Comparison of ENCODE assay signal across 8 mouse cellular contexts in the genomic region with DNA sequence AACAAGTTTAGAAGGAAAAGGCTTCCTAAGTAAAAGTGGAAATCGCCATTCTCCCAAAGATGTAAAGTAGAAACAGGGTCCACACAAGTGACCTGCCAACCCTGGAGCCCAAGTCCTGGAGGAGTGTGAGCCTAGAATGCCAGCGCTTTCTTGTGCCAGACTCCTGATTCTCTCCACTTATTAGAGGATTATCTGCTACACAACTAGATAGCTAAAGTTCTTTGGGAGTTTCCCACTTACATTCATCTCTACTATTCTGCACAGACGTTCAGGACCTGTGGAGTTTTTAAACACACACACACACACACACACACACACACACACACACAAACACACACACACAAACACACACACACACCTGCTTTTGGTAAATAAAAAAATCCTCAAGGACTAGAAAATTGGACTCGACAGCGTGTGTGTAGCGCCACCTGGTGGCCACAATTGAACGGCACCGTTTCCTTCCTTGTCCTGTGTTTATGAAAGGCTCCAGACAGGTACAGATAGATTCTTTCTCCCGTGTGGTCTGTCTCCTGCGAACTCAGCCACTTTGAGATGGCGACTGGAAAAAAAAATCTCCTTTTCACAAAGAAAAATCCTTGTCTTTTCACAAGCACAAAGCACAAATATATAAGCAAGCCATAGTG. TPM values are rescaled to one million over a fixed set of nuclear protein-coding genes. Genes with fewer than 3 reads are reported as not detected.
A peak's percentile ranks its signal among the peaks of the same experiment; 100 is the strongest.
DNase-seq lines count a peak whose midpoint lies in the region; ATAC-seq and TF ChIP-seq lines count a peak whose summit lies in the region.

No protein-coding gene starts in this region.

- no peaks in the 10 kb centered on the region for H3K27me3 ChIP-seq in kidney, embryonic 14.5 days (ENCODE audit: control insufficient read depth, insufficient read depth, low read length)
- no peaks in the 10 kb centered on the region for H3K27me3 ChIP-seq in liver, embryonic 14.5 days (ENCODE audit: control insufficient read depth, insufficient read depth, low read length)
- H3K27me3 ChIP-seq in neural tube, embryonic 15.5 days (replicated peaks): no peaks in the 10 kb centered on the region

- H3K4me3 ChIP-seq in kidney, embryonic 14.5 days (ENCODE audit: low read length): no peak overlapping the region
- no peak overlapping the region for H3K4me3 ChIP-seq in liver, embryonic 14.5 days (ENCODE audit: insufficient read depth in 1 of 2, low read depth in 2 of 2, low read length in 2 of 2)
- H3K4me3 ChIP-seq in neural tube, embryonic 15.5 days (replicated peaks): no peak overlapping the region

- H3K4me2 ChIP-seq in kidney, embryonic 14.5 days (replicated peaks; ENCODE audit: low read depth, low read length): no peak overlapping the region
- H3K4me2 ChIP-seq in liver, embryonic 14.5 days (ENCODE audit: low read depth): no peak overlapping the region
- no peak overlapping the region for H3K4me2 ChIP-seq in neural tube, embryonic 15.5 days

- H3K36me3 ChIP-seq in kidney, embryonic 14.5 days (ENCODE audit: control insufficient read depth, insufficient read depth, low read length): no peaks in the 10 kb centered on the region
- H3K36me3 ChIP-seq in liver, embryonic 14.5 days (replicated peaks; ENCODE audit: control insufficient read depth, insufficient read depth, low read depth): no peaks in the 10 kb centered on the region
- no peaks in the 10 kb centered on the region for H3K36me3 ChIP-seq in neural tube, embryonic 15.5 days

- H3K9ac ChIP-seq in kidney, embryonic 14.5 days (ENCODE audit: low read depth, low read length): no peak overlapping the region
- H3K9ac ChIP-seq in liver, embryonic 14.5 days (replicated peaks): no peak overlapping the region
- H3K9ac ChIP-seq in neural tube, embryonic 15.5 days (replicated peaks): no peak overlapping the region

- peak; percentile 92 for TF ChIP-seq CTCF in liver, embryonic 14.5 days (IDR thresholded peaks at IDR 0.05; ENCODE audit: low read depth)

- H3K4me1 ChIP-seq in kidney, embryonic 14.5 days (ENCODE audit: control insufficient read depth, insufficient read depth, low read length): no peaks in the 10 kb centered on the region
- H3K4me1 ChIP-seq in liver, embryonic 14.5 days (replicated peaks; ENCODE audit: control insufficient read depth in 2 of 2, insufficient read depth in 2 of 2, low read length in 1 of 2): no peaks in the 10 kb centered on the region
- H3K4me1 ChIP-seq in neural tube, embryonic 15.5 days: peaks cover 12% of the 10 kb centered on the region

- H3K9me3 ChIP-seq in kidney, embryonic 14.5 days (ENCODE audit: control insufficient read depth, low read length): no peaks in the 10 kb centered on the region
- H3K9me3 ChIP-seq in liver, embryonic 14.5 days (ENCODE audit: control insufficient read depth, low read length): no peaks in the 10 kb centered on the region
- H3K9me3 ChIP-seq in neural tube, embryonic 15.5 days (replicated peaks): no peaks in the 10 kb centered on the region

- 22% methylated on average over 11 of the region's 11 CpGs for whole genome bisulfite sequencing in kidney, embryonic 14.5 days
- WGBS in liver, embryonic 14.5 days (ENCODE audit: insufficient replicate concordance): 15% methylated on average over 11 of the region's 11 CpGs
- 18% methylated on average over 11 of the region's 11 CpGs for WGBS in neural tube, embryonic 15.5 days

- ATAC-seq in frontal cortex, adult (ENCODE audit: low TSS enrichment): peak; percentile 67; the same call in 1 of the 2 replicates
- ATAC-seq in kidney, embryonic 14.5 days (ENCODE audit: low FRiP score, low TSS enrichment): 0 out of 2 replicates have a peak, but pooled peaks have one; percentile 38
- no peak for ATAC-seq in liver, embryonic 14.5 days (ENCODE audit: insufficient read depth)
- ATAC-seq in neural tube, embryonic 15.5 days (ENCODE audit: low FRiP score): peak; percentile 77; the same call in 1 of the 2 replicates

- no peak for TF ChIP-seq EP300 in liver, embryonic 14.5 days (IDR thresholded peaks at IDR 0.05; ENCODE audit: low read depth)

- DNase-seq in urinary bladder, adult 18-20 months (ENCODE audit: low spot score in 2 of 2): peak; percentile 53 to 80
- DNase-seq in urinary bladder, postnatal 10 days (ENCODE audit: low spot score): no peak
- DNase-seq in cerebellum, adult 18-20 months: peak; percentile 66 to 81
- peak; percentile 30 to 37 (median 37) for DNase-seq in liver, embryonic 14.5 days (ENCODE audit: low read depth in 3 of 3, low spot score in 3 of 3)
- peak; percentile 93 for DNase-seq in testis, postnatal 10 days (ENCODE audit: low spot score)

- no peak overlapping the region for H3K27ac ChIP-seq in kidney, embryonic 14.5 days (ENCODE audit: low read depth, low read length)
- no peak overlapping the region for H3K27ac ChIP-seq in liver, embryonic 14.5 days
- no peak overlapping the region; the same call in 1 of the 2 replicates for H3K27ac ChIP-seq in neural tube, embryonic 15.5 days (replicated peaks)

RNA-seq across cellular contexts. Expression of a gene that starts 6.7 kb away (rescaled TPM):
- polyA plus RNA-seq in kidney, embryonic 14.5 days (2014; fragmentation: Nextera tagmentation; extraction: Ambion mirVana): 8.8 and 9.9 TPM in 2 replicates
- polyA plus RNA-seq in liver, embryonic 14.5 days (2012; rRNA removed): 0.03 and 0.08 TPM in 2 replicates
- polyA plus RNA-seq in liver, embryonic 14.5 days (2014; fragmentation: Nextera tagmentation; extraction: Ambion mirVana): 0.10 TPM in 1 of 2 replicates, not detected in the other
- 0.18 and 6.7 TPM in 2 replicates for polyA plus RNA-seq in neural tube, embryonic 15.5 days (2015; fragmentation: Nextera tagmentation; extraction: Ambion mirVana)
